Mouse (Mus musculus): Measurements from ENCODE around the gene Pts.

DNA sequence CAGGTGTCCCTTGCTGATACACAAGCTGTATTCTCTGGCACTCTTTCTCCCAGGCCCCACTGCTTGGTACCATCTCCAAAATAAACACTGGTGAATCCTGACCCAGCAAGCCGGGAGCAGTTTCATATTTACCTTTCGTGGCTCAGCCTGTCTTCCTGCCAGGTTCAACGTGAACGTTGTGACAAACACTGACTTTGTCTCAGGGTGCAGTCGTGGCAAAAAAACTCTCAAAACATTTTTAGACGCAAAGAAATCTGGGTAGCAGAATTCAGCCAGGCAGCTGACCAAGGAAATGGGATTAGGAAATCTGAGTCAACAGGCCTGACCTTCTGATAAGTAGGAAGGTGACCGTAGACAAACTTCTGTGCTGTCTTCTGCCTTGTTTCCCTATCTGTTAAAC, 21.0 kb downstream of the Pts start:
- no peak for TF ChIP-seq CTCF (IDR thresholded peaks at IDR 0.05; ENCODE audit: low read depth)
- TF ChIP-seq EP300 (IDR thresholded peaks at IDR 0.05; ENCODE audit: low read depth) = no peak

Data from liver, postnatal 0 days (tissue).